Mouse (Mus musculus): ENCODE measurements at regions not wholly inside any gene's neighbourhood (a gene's known extent, or its start where the extent isn't known, plus 50 kb on each side); places are given as distances from the start of the nearest gene placed in this dataset.

GRCm38 (mm10) chr8:44656031-44656430 lies 279.2 kb upstream of the Fat1 start:
- no peak for ATAC-seq (replicated peaks; ENCODE audit: low FRiP score, low TSS enrichment, poor library complexity, severe bottlenecking)

- ATAC-seq (replicated peaks; ENCODE audit: low FRiP score, low TSS enrichment, poor library complexity, severe bottlenecking) = no peak
These were observed 278.8 kb upstream of the Fat1 start for GRCm38 (mm10) chr8:44656470-44656869.

DNA sequence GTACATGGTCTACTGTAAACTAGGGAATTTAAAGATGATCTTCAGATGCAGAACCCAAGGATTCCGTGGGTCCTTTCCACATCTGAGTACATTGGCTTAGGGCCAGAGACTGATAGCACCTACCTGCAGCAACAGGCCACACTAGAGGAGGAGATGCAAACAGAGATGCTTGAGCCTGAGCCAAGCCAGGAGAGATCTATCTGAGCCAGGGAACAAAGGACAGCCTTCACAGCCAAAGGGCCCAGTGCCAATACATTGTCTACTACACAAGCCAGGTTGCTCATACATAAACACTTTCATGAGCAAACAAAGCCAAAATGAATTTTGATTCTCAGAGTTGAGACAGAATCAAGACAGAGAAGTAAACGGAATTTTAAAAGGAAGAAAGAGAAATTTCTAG lies 273.6 kb upstream of the Fat1 start:
- ATAC-seq (replicated peaks; ENCODE audit: low FRiP score, low TSS enrichment, poor library complexity, severe bottlenecking) = no peak

DNA sequence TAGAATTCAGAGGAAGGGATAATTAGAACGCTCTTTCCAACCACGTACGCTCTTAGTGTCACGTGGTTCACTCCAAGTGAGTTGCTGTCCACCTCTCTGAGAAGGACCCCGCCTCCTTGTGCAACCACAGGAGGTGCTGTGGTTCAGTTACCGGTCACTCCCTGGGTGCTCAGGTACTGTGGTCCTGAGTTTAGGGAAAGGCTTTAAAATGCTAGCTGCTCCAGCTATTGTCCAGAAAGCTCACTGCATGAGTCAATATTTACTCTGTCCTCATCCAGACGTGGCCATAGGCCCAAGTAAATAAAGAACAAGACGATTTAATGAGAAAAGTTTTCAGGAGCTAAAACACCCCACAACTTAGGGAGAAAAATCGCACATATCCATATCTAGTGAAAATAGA lies 248.1 kb upstream of the Fat1 start:
- no peak for ATAC-seq (replicated peaks; ENCODE audit: low FRiP score, low TSS enrichment, poor library complexity, severe bottlenecking)

GRCm38 (mm10) chr8:44689837-44690592 lies 245.2 kb upstream of the Fat1 start:
- ATAC-seq (replicated peaks; ENCODE audit: low FRiP score, low TSS enrichment, poor library complexity, severe bottlenecking) = no peak

GRCm38 (mm10) chr8:44690593-44690950 lies 244.7 kb upstream of the Fat1 start:
- no peak for ATAC-seq (replicated peaks; ENCODE audit: low FRiP score, low TSS enrichment, poor library complexity, severe bottlenecking)

- no peak for ATAC-seq (replicated peaks; ENCODE audit: low FRiP score, low TSS enrichment, poor library complexity, severe bottlenecking)
These were observed 244.1 kb upstream of the Fat1 start for GRCm38 (mm10) chr8:44691140-44691539.

- no peak for ATAC-seq (replicated peaks; ENCODE audit: low FRiP score, low TSS enrichment, poor library complexity, severe bottlenecking)
These were observed 243.1 kb upstream of the Fat1 start for GRCm38 (mm10) chr8:44692036-44692688.

DNA sequence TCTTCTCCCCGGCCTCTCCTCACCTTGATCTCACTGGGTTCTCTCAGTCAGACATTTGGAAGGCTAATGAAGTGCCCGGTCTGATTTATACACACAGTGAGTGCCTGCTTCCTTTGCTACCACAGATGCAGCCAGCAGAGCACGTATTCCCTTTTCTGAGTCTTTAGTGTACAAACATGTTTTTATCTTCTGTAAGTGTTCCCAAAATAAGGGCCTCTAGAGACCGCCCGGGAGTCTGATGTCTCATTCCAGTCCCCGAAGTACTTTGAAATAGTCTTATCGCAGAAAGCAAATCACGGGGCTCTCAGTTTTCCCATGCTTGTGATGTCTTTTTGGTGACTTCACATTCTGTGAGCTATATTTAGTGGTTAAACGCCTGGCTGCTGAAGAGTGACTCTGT lies 240.4 kb upstream of the Fat1 start:
- ATAC-seq (replicated peaks; ENCODE audit: low FRiP score, low TSS enrichment, poor library complexity, severe bottlenecking) = no peak

GRCm38 (mm10) chr8:44696066-44696853 lies 239.0 kb upstream of the Fat1 start:
- ATAC-seq (replicated peaks; ENCODE audit: low FRiP score, low TSS enrichment, poor library complexity, severe bottlenecking) = no peak

- ATAC-seq (replicated peaks; ENCODE audit: low FRiP score, low TSS enrichment, poor library complexity, severe bottlenecking) = peak; percentile 87
These were observed 235.7 kb upstream of the Fat1 start for GRCm38 (mm10) chr8:44699384-44700105.

- no peak for ATAC-seq (replicated peaks; ENCODE audit: low FRiP score, low TSS enrichment, poor library complexity, severe bottlenecking)
These were observed 230.5 kb upstream of the Fat1 start for GRCm38 (mm10) chr8:44704595-44705265.

DNA sequence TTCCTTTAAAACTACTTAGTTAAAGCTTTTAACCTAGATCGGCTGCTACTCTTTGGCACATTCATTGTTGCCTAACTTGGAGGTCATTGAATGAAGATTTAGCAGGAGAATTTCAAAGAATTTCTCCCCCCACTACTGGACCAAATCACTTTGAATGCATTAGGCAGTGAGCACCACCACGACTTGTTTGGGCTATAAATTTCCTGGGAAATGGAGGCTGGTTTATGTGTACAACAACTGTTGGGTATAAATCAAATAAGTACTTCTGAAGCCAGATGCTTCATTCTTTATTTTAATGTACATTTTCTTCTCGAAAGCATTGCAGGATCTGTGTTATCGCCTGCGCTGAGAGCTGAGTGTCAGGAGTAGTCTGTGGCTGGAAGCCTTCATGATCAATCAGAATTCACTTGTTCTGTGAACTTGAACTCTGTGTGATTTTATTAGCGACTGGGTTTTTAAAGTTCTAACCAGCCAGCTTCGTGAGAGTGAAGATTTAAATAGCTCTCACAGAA lies 226.5 kb upstream of the Fat1 start:
- no peak for ATAC-seq (replicated peaks; ENCODE audit: low FRiP score, low TSS enrichment, poor library complexity, severe bottlenecking)

- ATAC-seq (replicated peaks; ENCODE audit: low FRiP score, low TSS enrichment, poor library complexity, severe bottlenecking) = no peak
These were observed 225.9 kb upstream of the Fat1 start for GRCm38 (mm10) chr8:44709171-44709940.

- no peak for ATAC-seq (replicated peaks; ENCODE audit: low FRiP score, low TSS enrichment, poor library complexity, severe bottlenecking)
These were observed 200.7 kb upstream of the Fat1 start for GRCm38 (mm10) chr8:44734577-44734976.

DNA sequence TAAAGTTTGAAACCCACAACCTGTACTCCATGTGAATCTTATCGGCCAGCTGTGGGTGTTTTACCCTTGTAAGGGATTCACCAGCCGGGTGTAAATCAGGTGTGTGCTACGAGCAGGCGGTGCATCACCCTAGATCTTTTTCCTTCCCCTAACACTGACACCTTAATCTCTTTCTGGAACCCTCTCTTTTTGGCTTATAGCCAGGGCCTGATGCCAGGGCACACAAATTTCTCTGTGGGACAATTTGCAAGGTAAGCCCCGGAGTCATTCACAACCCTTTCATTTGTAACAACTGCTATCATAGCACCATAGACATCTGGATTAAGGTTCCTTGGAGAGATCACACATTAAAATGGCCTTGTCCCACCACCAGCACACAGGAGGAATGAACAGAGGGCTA lies 199.4 kb upstream of the Fat1 start:
- ATAC-seq (replicated peaks; ENCODE audit: low FRiP score, low TSS enrichment, poor library complexity, severe bottlenecking) = no peak

GRCm38 (mm10) chr8:44743353-44743752 lies 191.9 kb upstream of the Fat1 start:
- no peak for ATAC-seq (replicated peaks; ENCODE audit: low FRiP score, low TSS enrichment, poor library complexity, severe bottlenecking)

GRCm38 (mm10) chr8:44744991-44745658 lies 190.1 kb upstream of the Fat1 start:
- no peak for ATAC-seq (replicated peaks; ENCODE audit: low FRiP score, low TSS enrichment, poor library complexity, severe bottlenecking)
